Mouse (Mus musculus): Measurements from ENCODE around the gene Rassf5. TPM values are rescaled to one million over a fixed set of nuclear protein-coding genes. Genes with fewer than 3 reads are reported as not detected.
A peak's percentile ranks its signal among the peaks of the same experiment; 100 is the strongest.

Rassf5 gene
- total RNA-seq, 1 experiment from 2014 or later: 231 TPM

DNA sequence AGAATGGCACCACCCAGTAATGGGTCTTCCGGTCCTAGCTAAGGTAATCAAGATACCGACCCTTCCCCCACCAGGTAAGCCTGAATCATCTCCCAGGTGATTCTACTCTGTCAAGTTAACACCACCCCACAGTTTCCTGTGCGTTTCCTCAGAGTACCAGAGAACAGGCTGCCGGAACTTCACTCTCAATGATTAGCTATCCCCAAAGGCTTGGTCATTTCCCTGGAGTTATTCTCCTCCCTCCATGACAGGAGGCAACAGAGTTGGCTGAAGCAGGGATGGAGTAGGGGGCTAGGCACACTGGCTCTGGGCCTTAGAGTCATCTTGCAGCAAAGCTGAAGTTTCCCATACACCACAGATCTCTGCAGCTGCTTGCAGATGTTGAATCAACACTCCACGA is 57.2 kb downstream of the Rassf5 start:
- no peak for ATAC-seq (replicated peaks; ENCODE audit: insufficient number of reproducible peaks, low FRiP score, low TSS enrichment, poor library complexity, severe bottlenecking)

DNA sequence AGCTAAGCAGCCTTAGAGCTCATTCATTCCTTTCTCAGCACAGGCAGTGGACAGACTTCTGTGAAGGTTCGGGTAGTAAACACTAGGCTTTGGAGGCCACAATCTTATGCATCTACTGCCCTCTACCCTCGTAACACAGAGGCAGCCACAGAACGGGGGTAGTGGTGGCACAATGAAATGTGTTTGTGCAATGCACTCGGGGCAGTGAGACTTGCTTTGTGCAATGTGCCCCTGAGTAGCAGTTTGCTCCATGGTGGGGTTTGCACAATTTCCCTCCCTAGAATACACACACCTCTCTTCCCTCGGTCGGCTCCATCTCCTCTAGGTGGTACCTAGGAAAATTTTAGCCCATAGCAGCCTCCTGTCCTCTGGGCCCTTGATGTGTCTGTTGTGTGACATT is 58.1 kb downstream of the Rassf5 start:
- ATAC-seq (replicated peaks; ENCODE audit: insufficient number of reproducible peaks, low FRiP score, low TSS enrichment, poor library complexity, severe bottlenecking): no peak

DNA sequence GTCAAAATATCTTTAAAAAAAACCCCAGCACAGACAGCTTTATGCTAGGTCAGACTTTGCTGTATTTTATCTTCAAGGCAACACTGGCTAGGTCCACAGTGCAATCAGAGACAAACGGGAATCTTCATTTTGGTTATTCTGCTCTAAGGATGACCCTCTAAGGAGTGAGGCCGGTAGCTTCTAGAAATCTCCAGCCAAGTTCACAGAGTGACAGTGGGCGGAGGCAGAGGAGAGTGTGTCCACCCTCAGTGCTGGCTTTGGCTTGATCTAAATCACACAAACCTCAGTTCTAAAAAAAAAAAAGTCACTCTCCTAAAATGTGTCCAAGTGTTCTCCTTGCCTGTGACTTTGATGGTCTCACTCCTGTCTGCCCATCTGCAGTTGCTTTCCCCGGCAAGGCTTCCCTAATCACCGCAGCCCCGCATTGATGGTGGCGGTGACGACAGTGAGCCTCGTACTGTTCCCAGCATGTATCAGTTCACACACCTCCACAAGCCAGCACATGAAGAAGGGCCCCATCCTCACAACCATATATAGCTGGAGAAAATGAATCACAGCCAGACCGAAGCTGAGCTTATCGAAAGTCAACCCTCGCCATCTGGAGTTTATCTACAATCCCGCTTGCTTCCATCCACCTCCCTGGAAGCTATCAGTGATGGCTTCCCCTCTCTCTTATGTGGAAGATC is 59.1 kb downstream of the Rassf5 start:
- ATAC-seq (replicated peaks; ENCODE audit: insufficient number of reproducible peaks, low FRiP score, low TSS enrichment, poor library complexity, severe bottlenecking): no peak

DNA sequence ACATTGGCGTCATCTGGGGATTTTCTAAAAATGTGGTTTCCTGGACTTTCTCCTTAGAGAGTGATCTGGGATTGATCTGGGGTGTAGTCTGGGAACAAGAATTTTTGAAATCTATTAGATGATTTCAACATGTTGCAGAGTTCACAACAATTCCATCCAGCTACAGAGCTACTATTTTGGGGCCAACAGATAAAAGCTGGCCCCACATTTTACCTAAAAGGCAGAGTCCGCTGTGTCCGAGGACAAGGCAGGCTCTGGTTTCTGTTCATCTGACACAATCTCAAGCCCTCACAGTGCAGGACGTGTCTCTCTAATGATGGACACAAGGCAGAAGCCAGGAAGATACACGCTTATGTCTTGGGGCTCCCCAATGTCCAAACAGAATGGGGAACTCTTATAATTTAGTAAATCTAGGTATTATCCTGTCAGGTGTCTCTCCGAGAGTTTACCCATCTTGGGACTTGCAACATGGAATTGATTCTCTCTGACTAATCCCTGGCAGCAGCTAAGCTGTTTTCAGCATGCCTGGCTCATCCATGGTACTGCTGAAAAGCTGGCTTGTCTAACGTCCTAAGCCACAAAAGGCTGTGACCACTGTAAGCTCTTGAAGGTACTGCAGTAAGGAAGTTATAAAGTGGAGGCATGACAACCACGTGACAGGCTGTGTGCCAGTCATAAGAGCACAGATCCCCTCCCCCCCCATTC is 60.0 kb downstream of the Rassf5 start:
- no peak for ATAC-seq (replicated peaks; ENCODE audit: insufficient number of reproducible peaks, low FRiP score, low TSS enrichment, poor library complexity, severe bottlenecking)

DNA sequence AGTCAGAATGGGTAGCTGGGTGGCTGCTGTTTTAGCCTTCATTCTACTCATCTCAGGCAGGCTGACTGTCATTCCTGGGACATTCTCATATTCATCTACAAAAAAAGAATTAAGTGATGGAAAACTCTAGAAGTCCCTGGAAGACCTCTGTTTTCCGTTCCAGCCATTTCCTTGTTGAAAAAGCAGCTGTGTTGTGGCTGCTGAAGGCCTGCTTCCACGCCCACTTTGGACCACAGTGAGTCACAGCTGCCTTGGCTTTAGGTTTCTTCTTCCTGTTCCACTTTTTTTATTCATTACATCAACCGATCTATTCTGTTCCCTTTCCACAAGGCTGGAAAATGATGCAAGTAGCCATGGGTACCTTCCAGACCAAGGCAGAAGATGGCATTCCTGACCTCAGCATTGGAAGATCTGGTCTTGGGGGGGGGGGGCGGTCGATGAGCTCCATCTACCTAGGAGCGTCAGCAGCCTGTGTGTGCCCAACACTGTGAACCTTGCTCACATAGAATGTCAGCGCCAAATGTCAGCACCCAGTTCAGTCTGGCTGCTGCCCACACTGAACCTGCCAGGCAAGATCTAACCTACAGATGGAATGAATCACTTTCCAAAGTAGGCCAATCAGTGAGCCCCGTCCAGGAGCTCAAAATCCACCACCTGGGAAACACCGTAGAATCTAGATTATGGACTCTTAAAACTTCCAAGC is 60.7 kb downstream of the Rassf5 start:
- peak; percentile 51 for ATAC-seq (replicated peaks; ENCODE audit: insufficient number of reproducible peaks, low FRiP score, low TSS enrichment, poor library complexity, severe bottlenecking)

DNA sequence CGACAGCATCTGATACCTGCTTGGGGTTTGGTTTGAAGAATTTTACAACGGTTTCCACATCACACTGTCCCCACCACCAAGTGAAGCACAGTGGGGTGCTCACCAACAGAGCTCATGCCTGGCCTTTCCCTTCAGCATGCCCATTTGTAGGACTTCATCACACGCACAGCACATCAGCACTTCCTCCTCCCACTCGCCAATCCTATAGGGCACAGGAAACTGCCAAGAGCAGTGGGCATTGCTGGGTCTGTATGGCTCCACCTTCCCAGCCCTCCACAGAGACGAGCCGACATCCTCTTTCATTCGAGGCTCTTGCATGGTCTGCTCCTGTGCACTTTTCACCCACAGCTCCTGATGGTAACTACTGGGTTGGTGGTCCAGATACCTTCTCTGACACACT is 61.9 kb downstream of the Rassf5 start:
- ATAC-seq (replicated peaks; ENCODE audit: insufficient number of reproducible peaks, low FRiP score, low TSS enrichment, poor library complexity, severe bottlenecking): no peak

DNA sequence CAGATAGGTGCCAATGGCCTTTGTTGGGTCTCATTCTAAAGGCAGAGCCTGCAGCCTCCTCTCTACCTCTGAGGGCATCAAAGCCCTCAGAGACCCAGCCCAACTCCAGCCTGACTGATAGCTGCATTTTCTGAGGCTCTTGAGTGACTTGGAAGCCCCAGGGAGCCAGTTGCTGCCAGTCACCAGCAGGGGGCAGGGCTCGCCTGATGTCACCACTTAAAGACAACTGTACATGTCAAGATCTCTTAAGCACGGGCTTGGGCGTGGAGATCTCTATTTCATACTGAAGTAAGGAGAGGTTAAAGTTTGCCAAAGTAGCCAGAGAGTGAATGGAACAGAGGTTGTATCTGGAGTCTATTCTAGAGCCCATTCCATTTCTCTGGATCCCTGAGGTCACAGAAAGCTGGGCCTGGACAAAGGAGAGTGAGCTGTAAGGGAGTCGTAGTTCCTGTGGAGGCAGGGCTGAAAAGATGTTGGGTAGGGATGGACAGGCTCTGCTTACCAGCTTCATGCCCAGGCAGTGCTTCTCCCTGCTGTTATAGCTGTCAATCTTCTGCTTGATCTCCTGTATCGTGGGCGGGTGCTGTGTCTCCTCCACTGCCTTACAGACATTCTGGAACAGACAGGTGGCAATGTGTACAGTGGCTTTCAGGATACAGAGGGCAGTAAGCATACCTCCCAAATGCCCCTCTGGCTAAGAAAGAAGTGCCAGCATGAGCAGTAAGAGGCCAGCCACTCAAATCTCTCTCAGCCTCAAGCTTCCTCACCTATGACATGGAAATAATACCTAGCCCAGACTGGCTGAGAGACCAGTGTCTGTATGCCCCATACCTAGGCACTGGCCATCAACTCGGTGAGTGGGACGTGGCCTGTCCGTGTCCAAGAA is 63.2 kb downstream of the Rassf5 start:
- peak; percentile 48; the same call in 1 of the 2 replicates for ATAC-seq (replicated peaks; ENCODE audit: insufficient number of reproducible peaks, low FRiP score, low TSS enrichment, poor library complexity, severe bottlenecking)

DNA sequence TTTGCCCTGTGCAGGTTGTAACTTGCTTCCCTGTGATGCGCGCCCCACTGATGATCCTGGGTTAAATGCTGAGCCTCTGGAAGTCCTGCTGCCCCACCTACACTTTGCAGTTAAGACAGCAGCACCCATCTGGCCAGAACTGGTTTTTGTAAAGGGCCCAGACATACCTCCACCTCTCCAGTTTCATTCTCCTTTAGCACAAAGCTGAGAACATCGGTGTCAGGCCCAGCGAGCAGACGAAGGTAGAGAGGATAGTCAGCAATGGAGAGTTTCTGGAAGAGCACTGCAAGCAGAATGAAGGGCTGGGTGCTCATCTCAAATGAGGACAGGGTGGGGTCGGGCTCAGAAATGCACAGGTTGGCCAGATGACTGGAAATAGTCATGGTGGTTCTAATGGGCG is 64.7 kb downstream of the Rassf5 start:
- ATAC-seq (replicated peaks; ENCODE audit: insufficient number of reproducible peaks, low FRiP score, low TSS enrichment, poor library complexity, severe bottlenecking): no peak

DNA sequence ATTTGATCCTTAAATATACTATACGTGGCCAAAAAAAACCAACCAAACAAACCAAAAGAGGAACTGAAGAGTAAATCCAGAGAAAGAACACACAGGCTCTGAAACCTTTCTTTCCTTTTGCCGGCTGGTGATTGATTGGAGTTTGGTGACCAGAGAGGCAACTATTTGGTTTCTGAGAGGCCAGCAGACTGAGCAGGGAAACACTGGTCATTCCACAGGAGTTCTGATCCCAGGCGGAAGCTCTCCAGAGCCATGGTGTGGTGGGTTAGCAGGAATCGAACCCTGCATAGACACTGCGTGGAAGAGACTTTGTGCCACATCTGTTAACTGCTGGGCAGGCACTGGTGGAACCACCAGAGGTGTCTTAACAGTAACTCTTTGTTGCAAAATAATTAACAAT is 67.0 kb downstream of the Rassf5 start:
- ATAC-seq (replicated peaks; ENCODE audit: insufficient number of reproducible peaks, low FRiP score, low TSS enrichment, poor library complexity, severe bottlenecking): no peak

DNA sequence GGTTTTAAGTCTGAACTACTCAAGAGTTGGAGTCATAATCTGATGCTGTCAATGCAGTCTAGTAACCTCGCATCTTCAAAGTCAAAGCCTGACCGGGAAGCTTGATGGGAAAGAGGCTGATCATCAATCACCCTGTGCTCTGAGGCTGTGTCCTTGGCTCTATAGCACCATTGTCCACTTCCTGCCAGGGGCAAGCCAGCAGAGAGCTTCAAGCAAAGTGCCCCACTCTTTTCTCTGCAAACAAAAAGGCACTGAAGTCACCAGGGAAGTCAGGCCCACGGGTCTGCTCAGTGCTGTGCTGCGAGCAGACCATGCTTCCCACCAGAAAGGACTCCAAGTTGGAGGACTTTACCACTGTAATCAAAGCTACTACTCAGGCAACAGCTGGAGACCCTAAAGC is 67.8 kb downstream of the Rassf5 start:
- ATAC-seq (replicated peaks; ENCODE audit: insufficient number of reproducible peaks, low FRiP score, low TSS enrichment, poor library complexity, severe bottlenecking): no peak

DNA sequence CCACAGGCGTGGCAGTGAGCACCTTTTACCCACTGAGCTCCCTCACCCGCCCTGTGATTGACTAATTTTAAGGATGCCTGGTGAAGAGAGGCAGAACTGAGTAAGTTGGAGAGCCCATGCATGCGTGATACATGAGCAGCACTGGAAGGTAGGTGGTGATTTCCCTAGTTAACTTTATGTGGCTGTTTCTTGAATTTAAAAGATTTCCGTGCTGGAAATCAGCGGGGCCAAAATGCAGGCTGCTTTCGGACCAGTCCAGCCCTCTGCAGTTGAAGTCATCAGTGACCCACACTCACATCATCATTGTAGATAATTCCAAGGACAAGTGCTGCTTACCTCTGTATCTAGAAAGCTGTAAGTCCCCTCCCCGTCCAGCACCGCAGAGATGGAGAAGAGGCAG is 69.2 kb downstream of the Rassf5 start:
- no peak for ATAC-seq (replicated peaks; ENCODE audit: insufficient number of reproducible peaks, low FRiP score, low TSS enrichment, poor library complexity, severe bottlenecking)

DNA sequence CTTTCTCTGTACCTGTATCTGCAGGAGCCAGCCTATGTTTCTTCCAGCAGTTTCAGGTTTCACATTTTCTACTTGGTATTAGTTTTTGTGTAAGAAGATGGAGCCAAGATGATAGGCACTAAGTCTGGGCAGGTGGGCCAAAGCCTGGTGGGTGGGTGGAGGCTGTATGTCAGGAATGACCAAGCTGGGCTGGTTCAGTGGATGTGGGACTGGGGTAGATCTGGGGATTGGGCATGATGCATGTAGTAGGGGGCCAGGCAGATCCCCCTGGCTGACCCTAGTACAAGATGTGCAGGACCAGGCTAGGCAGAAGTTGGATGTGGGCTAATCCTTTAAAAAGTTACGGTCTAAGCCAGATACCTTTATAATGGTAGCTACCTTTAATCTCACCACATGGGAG is 69.9 kb downstream of the Rassf5 start:
- ATAC-seq (replicated peaks; ENCODE audit: insufficient number of reproducible peaks, low FRiP score, low TSS enrichment, poor library complexity, severe bottlenecking): no peak

DNA sequence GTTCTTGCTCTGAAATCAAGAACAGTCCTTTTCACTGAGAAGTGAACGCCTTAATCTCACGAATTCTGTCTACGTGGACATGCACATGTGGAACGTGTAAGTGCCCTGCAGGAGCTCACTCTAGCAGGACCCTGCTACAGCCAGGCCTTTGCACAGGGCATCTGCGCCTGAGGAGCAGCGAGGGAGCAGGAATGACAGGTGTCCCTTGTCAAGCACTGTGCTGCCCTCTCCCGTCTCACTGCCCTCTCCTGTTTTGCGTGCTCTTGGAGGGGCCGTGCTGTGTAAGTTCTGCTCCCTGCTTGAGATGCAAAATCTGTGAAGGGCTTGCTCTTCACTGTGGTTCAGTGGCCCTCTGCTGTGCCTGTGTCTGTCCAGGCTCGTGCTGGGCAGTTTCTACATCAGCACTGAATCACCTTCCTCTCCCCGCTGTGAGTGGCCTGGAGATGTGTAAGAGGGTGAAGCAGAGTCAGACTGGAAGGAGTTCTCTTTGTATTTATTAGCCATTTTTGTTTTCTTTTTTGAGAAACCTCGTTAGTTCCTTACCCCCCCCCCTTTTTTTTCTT is 70.7 kb downstream of the Rassf5 start:
- ATAC-seq (replicated peaks; ENCODE audit: insufficient number of reproducible peaks, low FRiP score, low TSS enrichment, poor library complexity, severe bottlenecking): no peak; the same call in 1 of the 2 replicates

DNA sequence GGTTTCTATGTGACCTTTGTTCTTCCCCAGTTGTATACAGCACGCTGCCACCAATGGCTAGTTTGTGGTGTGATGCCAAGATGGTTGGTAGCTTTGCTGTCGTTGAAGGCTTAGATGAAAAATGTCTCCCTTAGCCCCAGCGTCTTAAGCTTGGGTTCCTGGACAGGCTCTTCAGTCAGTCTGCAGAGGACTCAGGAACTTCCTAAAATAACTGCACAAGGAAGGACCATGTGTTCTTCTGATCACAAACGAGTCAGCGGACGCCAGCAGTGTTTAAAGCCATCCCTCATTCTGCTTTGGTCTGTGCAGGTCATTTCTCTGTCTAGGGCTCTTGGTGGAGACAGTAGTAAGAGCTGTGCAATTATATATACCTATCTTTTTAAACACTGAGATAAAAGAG is 71.2 kb downstream of the Rassf5 start:
- ATAC-seq (replicated peaks; ENCODE audit: insufficient number of reproducible peaks, low FRiP score, low TSS enrichment, poor library complexity, severe bottlenecking): no peak

DNA sequence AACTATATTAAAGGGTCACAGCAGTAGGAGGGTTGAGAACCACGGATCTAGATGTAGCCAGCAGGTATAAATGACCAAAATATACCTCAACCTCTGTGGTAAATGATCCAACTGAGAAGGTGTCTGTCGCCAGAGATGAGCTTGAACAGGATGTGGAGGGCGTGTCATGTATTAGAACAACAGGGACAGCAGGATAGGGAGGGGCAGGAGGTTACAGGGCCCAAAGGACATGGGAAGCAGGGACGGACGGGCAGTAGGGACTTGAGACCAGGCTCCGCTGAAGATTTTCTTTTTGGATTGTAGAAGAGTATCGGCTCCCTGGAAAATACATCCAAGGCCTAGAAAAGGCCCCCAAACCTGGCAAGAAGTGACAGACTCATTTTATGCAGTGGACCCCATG is 72.1 kb downstream of the Rassf5 start:
- ATAC-seq (replicated peaks; ENCODE audit: insufficient number of reproducible peaks, low FRiP score, low TSS enrichment, poor library complexity, severe bottlenecking): no peak

DNA sequence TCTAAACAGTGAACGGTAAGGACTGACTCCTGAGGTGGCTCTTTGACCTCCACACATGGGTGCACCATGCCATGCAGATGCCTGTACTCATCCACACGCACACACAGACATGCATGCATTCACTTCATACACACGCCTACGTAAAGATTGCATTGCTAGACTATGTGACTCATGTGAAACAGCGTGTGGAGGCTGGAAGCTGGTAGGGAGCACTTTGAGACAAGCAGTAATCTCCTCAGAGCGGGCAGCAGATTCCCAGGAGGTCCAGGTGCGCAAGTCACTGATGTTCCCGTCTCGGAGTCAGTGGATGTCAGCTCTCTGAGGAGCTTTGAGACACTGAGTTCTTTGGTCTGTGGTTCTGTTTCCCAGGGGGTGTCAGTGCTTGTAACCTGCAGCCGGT is 77.4 kb downstream of the Rassf5 start:
- ATAC-seq (replicated peaks; ENCODE audit: insufficient number of reproducible peaks, low FRiP score, low TSS enrichment, poor library complexity, severe bottlenecking): no peak

DNA sequence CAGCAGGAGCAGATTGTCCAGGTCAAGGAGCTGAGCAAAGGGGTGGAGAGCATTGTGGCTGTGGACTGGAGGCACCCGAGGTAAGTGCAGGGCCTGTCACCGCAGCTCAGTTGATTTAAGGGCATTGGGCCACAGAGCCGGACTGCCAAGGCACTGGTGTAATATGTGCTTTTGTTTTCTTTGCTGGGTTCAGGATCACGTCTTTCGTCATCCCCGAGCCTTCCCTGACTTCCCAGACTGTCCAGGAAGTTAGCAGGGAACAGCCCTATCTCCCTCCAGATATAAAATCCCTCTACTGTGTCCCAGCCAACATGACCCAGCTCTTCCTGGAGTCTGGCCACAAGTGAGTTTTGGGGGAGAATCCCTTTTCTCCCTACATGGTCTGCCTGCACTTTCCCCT is 80.6 kb downstream of the Rassf5 start:
- ATAC-seq (replicated peaks; ENCODE audit: insufficient number of reproducible peaks, low FRiP score, low TSS enrichment, poor library complexity, severe bottlenecking): no peak

DNA sequence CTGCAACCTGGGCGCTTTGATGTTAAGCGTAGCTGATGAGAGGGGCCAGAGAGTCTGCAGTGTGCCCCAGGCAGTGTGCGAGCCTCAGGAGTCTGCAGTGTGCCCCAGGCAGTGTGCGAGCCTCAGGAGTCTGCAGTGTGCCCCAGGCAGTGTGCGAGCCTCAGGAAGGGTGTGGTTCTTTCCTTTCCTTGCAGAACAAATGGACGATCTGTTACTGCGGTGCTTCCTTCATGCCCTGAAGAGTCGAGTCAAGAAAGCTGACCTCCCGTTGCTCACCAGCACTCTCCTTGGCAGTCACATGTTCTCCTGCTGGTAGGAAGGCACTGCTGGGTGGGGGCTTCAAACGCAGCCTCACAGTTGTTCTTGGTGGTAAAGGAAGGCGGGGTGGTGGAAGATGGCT is 84.0 kb downstream of the Rassf5 start:
- ATAC-seq (replicated peaks; ENCODE audit: insufficient number of reproducible peaks, low FRiP score, low TSS enrichment, poor library complexity, severe bottlenecking): 0 out of 2 replicates have a peak, but pooled peaks have one; percentile 22

All from monocyte, adult 5-6 weeks (primary cell).